Comparison of ENCODE assay signal across 35 mouse cellular contexts in genomic region chr3:23706748-23707147, GRCm38 (mm10).
"Had no signal": no experiment of that assay in that cellular context is flagged by ENCODE, and none has a peak within 500 bp of the region (broad histone marks: within the 10 kb centered on the region; RNA-seq: fewer than 3 reads in every experiment).

No protein-coding gene starts in this region.

- H3K27ac ChIP-seq: heart, embryonic 10.5 days; heart, embryonic 13.5 days; heart, embryonic 15.5 days; hindbrain, embryonic 10.5 days; hindbrain, embryonic 12.5 days; hindbrain, embryonic 13.5 days; hindbrain, embryonic 14.5 days; hindbrain, embryonic 15.5 days; hindbrain, postnatal 0 days; intestine, embryonic 15.5 days; kidney, embryonic 15.5 days; kidney, postnatal 0 days; layer of hippocampus, adult 2 months; left cerebral cortex, adult 2 months had no signal

- H3K9me3 ChIP-seq: heart, embryonic 10.5 days; heart, embryonic 12.5 days; heart, embryonic 13.5 days; heart, embryonic 15.5 days; hindbrain, embryonic 10.5 days; hindbrain, embryonic 12.5 days; hindbrain, embryonic 13.5 days; hindbrain, embryonic 15.5 days; intestine, embryonic 15.5 days; kidney, embryonic 15.5 days had no signal

- H3K36me3 ChIP-seq: heart, embryonic 10.5 days; heart, embryonic 12.5 days; heart, embryonic 13.5 days; heart, embryonic 15.5 days; hindbrain, embryonic 10.5 days; hindbrain, embryonic 12.5 days; hindbrain, embryonic 13.5 days; hindbrain, embryonic 15.5 days; intestine, embryonic 15.5 days; kidney, embryonic 15.5 days had no signal

- ATAC-seq: hindbrain, embryonic 16.5 days; hindbrain, postnatal 0 days; inflammation-experienced regulatory T-cells, adult 6 months; intestine, embryonic 15.5 days; intestine, embryonic 16.5 days; intestine, postnatal 0 days had no signal

- H3K27me3 ChIP-seq: heart, embryonic 12.5 days; heart, embryonic 13.5 days; heart, embryonic 15.5 days; hindbrain, embryonic 12.5 days; hindbrain, embryonic 13.5 days; hindbrain, embryonic 15.5 days; intestine, embryonic 15.5 days; kidney, embryonic 15.5 days had no signal

- DNase-seq: heart, postnatal 10 days; heart, postnatal 14 days; heart, postnatal 36 days; heart, postnatal 4 days; kidney, adult 11 months; kidney, adult 2 months; kidney, adult 8-10 months; kidney, adult 9 months; kidney, postnatal 10 days; kidney, postnatal 14 days; kidney, postnatal 25 days; kidney, postnatal 36 days; kidney, postnatal 4 days; layer of hippocampus, adult 9-11 months; layer of hippocampus, postnatal 36 days had no signal

- H3K9ac ChIP-seq: heart, embryonic 12.5 days; heart, embryonic 13.5 days; heart, embryonic 15.5 days; hindbrain, embryonic 12.5 days; hindbrain, embryonic 13.5 days; hindbrain, embryonic 14.5 days; hindbrain, embryonic 15.5 days; intestine, embryonic 15.5 days; kidney, embryonic 15.5 days had no signal

- H3K4me3 ChIP-seq: heart, embryonic 10.5 days; heart, embryonic 12.5 days; heart, embryonic 13.5 days; heart, embryonic 15.5 days; hindbrain, embryonic 10.5 days; hindbrain, embryonic 12.5 days; hindbrain, embryonic 13.5 days; hindbrain, embryonic 15.5 days; intestine, embryonic 15.5 days; kidney, embryonic 15.5 days; layer of hippocampus, adult 2 months; left cerebral cortex, adult 2 months had no signal

- H3K4me1 ChIP-seq: heart, embryonic 10.5 days; heart, embryonic 12.5 days; heart, embryonic 13.5 days; heart, embryonic 15.5 days; hindbrain, embryonic 10.5 days; hindbrain, embryonic 12.5 days; hindbrain, embryonic 13.5 days; hindbrain, embryonic 15.5 days; intestine, embryonic 15.5 days; kidney, embryonic 15.5 days had no signal

- H3K4me2 ChIP-seq: heart, embryonic 11.5 days; heart, embryonic 12.5 days; heart, embryonic 13.5 days; heart, embryonic 15.5 days; hindbrain, embryonic 12.5 days; hindbrain, embryonic 13.5 days; hindbrain, embryonic 14.5 days; hindbrain, embryonic 15.5 days; intestine, embryonic 15.5 days; kidney, embryonic 15.5 days had no signal
